Mouse (Mus musculus) liver, embryonic 16.5 days (tissue): ENCODE data around the gene Cyp2j7. TPM values are rescaled to one million over a fixed set of nuclear protein-coding genes. Genes with fewer than 3 reads are reported as not detected.

Source experiments
- polyA plus RNA-seq: library from polyadenylated mRNA; unstranded; fragments of >200 nt; fragmentation: Nextera tagmentation; extraction: Ambion mirVana; gene quantifications from 2 replicates; pipeline ENCODE4 v1.2.1, GENCODE M21; 2015

The Cyp2j7 gene
- polyA plus RNA-seq, 1 experiment from 2014 or later = not detected

Other genes with a start within 250 kb of the Cyp2j7 start
- gene Cyp2j13, start 159.1 kb downstream of the Cyp2j7 start, polyA plus RNA-seq = not detected in 2 replicates
- not detected in 2 replicates for gene Cyp2j12, start 95.5 kb downstream of the Cyp2j7 start, polyA plus RNA-seq
- not detected in 2 replicates for gene Cyp2j11, start 112.0 kb upstream of the Cyp2j7 start, polyA plus RNA-seq